Mouse (Mus musculus) cerebellum, postnatal 25 days (tissue): ENCODE measurements at regions not wholly inside any gene's neighbourhood (a gene's known extent, or its start where the extent isn't known, plus 50 kb on each side); places are given as distances from the start of the nearest gene placed in this dataset.
"Not testable (repeated sequence)": the region's sequence is repeated elsewhere in the genome, so short reads cannot be mapped to it uniquely, and the experiment has no call there.

ENCODE experiments used
- DNase-seq, 2 experiments: peaks; one replicate each; pipeline ENCODE4 v3.0.0; 2021; ENCODE audit warnings: mixed read lengths in 2 of 2

DNA sequence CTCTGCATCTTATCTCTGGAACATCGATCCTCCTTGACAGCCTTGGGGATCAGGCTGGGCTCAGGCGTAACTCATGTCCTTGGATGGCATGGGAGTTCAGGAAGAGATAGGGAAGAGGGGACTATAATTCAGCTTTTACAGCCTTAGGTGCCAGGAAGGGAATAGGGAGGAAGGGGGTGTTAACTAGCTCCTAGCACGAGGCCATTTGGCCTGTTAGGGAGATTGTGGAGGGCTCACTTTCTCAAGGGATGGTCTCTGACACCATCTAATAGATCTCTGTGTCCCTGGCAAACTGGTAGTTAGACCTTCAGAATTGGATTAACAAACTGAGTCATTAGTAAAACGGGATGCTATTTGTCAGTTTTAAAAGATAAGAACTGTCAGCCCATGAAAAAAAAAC is 292.1 kb upstream of the Pkdcc start:
- not testable (repeated sequence) for DNase-seq

DNA sequence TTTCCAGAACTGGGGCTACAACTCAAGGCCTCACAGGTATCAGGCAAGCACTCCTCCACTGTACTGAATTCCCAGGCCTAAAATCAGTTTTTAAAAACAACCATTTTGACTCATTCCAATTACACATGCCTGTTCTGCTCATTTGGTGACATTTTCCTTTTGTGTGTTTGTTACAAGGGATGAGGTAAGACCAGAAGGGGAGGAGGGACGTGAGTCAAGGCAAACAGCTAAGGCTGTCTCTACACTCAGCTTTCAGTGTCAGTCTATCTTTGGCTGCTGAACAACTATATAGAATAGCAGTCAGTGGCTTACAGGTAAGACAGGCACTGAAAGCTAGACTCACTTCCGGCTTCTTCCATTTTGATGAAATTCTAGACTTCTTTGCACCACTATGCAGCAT is 289.3 kb upstream of the Pkdcc start:
- DNase-seq, result no peak

DNA sequence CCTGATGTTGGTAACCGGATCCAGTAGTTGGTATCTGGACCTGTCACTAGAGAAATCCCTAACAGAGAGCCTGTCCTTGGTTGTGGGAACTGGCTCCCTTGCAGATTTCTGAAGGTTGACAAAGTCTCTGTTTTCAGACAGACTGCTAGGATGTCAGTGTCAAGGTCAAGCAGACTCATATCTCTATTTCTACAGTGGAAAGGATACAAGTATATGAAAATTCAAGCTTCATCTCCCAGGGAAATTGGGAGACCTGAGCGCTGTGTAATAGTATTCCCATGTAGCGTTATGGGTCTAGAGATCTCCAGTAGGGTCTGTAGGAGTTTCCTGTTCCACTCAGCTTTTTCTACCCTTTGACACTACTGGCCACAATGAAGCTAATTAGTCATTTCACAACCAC is 287.4 kb upstream of the Pkdcc start:
- no peak for DNase-seq

DNA sequence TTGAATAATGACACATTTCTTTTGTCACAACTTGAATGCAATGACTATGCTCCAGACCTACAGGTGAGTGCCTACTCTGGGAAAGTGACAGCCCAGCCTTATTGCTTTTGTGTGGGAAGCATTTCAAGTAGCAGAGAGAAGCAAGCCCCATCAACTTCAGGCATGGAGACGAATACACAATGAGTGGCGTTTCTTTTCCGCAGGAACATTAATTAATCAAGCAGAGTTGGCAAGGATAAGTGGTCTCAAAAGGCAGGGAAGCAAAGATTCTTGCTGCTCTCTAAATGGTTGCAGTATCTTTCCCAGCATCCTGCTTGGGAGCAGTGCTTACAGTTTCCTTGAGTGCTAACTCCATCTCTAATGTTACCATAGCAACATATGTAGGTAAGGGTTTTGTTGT is 285.6 kb upstream of the Pkdcc start:
- DNase-seq, result no peak

DNA sequence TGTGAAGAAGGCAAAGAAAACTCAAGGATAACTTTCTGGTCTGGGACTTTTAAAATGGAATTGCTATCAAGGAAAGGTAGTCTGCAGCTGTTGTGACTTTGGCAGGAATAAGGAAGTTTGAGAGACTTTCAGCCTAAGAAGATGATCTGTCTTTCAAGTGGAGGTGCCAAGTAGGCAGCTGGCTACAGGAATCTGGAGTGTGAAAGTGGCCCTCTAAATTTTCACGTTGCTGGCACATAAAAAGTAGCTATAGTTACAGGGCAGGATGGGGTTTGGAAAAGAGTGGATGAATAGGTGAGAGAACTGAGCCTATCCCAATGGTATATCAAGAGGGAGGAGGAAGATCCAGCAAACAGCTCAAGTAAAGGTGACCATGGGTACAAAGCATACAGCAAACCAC is 284.4 kb upstream of the Pkdcc start:
- DNase-seq, result no peak

DNA sequence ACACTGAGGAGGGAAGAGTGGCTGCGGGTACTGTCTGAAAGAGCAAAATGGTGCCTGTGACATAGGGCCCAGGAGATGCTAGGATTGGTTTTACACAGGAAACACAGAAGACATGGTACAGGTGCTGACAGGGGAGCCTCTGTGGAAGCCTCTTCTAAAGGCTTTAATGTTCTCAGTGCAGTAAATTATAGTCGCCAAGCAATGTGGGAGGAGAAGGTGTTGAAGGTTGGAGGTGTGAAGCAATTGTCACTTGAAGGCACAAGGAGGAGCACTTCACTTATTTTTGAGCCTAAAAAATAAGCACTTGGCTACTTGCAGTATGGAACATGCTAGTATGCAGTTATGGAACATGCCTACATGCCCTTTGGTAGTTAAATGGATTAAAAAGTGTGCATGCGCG is 283.6 kb upstream of the Pkdcc start:
- no peak for DNase-seq

DNA sequence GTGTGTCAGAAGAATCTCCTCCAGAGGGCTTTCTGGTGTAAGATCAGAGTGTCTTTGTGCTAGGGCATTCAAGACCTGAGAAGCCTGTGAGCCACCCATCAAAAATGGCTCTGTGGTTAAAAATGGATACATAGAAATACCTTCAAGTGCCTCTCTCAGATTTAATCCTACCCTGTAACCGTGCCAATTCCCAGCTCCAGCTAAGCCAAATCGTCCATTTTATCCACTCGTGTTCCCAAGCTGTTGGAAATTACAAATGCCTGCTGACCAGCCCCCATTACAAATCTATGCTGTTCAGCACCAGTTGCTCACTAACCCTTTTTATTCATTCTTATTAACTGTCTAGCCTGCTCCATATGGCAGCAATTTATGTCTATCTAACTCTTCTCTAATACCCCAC is 278.3 kb upstream of the Pkdcc start:
- no peak for DNase-seq

DNA sequence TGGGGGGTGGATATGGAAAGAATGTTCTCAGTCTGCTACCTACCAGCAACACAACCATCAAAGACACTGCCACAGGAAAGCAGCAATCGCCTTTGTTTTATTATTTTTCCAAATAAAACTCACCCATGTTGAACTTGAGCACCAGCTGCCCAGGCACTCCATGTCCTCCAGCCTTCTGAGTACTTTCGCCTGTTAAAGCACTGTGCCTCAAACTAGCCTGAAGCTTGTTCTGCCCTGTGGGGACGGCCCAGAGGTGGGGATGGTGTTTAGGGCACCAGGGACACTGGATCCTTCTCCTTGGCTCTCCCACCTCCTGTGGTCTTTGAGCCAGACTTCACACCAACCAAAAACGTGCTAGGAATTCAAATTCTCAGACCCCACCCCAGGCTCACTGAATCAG is 269.0 kb upstream of the Pkdcc start:
- DNase-seq, result no peak

DNA sequence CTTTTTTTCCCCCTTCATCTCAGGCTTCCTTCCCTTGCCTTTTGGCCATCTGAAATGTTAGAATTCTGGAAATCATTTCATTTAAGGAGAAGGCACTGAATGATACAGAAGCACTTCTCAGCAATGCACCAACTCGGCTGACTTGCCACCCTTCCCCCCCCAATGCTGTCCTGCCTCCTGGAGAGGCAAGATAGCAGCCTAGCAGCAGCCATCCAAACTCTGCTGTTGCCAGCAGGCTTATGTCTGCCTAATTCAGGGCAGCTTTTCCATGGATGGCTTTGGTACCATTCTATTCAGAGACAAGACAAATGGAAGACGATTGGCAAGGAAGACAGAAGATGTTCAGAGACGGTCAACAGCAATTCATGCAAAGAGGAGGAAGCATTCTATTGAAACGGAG is 265.3 kb upstream of the Pkdcc start:
- no peak for DNase-seq

DNA sequence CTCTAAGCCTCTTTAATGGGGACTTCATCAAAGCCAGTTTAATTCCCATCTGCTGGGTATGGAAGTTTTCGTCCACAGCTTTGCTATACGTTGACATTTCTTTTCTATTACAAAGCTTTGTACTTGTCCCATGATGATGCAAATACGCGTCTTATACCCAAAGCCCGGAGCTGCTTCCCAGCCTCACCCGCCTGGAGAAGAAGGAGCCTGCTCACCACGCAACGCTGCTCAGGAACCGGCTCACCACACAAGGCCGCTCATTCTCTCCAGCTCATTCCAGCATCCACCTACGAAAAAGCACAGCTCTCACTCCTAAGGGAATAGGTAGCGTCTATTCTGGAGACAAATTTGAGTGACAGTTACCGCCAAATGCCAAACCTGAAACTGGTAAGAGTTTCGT is 264.8 kb upstream of the Pkdcc start:
- DNase-seq, result no peak

DNA sequence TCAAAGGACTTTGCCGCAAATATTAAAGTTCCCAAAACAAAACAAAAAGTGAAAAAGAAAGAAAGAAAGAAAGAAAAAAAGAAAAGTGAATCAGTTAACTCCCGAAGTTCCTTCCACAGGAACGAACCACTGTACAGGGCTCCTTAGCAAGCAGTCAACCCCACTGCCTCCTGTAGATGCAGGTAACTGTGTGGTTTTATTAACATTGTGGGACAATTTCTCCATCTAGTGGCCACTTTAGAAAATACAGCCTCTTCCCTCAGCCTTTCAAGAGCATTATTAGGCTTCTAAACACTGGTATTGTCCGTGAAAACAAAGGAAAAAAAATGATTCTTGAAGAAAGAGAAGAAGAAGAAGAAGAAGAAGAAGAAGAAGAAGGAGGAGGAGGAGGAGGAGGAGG is 257.7 kb upstream of the Pkdcc start:
- peak in 1 of 2 experiments; percentile 35 for DNase-seq

DNA sequence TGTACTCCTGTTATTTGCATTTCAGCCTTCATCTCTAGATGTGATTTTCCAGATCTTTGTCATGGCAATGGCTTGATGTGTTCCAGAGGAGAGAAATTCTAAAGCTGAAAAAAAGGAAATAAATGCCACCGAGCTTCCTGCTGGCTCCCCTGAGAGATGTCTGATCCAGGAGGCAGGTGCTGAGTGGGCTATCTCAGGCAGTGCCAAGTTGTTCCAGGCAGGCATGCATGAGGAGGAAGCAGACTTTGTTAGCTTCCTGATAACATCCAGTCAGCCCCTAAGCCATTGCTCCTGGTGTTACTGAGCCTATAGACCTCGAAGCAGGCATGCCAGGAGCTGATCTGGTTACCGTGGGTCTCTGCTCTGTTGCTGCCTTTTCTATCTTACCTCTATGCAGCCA is 251.7 kb upstream of the Pkdcc start:
- DNase-seq, result no peak

DNA sequence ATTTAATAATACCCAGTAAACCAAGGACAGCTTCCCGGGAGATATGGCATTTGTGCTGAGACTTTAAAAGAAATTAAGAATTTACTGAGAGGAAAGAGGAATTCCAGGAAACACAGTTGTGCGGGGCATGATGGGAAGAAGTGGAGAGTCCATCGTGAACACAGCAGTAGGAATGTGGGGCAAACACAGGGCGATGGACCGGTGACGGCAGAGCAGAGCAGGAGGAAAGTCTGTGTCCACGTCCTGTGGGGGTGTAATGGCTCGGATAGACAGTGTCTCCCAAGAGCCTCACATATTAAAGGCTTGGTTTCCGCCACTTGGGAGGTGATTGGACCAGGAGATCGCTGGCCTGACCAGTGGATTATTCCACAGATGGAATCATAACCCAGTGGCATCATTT is 215.4 kb upstream of the Pkdcc start:
- DNase-seq, result no peak

DNA sequence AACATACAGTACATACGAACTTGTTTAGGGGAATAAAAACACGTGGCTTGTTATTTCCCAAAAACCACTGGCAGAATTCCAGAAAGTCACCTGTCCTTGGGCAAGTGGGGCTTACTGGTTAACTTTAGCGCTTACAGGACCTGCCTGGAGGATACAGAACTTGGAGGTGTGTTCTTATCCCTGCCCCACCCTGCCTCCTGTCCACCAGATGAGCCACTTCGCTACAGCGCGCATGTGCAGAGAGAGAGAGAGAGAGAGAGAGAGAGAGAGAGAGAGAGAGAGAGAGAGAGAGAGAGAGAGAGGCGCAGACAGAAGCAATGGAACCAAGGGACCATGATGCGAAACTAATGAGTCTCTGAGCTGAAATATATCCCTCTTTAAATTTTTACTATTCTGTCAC is 214.7 kb upstream of the Pkdcc start:
- no peak for DNase-seq

DNA sequence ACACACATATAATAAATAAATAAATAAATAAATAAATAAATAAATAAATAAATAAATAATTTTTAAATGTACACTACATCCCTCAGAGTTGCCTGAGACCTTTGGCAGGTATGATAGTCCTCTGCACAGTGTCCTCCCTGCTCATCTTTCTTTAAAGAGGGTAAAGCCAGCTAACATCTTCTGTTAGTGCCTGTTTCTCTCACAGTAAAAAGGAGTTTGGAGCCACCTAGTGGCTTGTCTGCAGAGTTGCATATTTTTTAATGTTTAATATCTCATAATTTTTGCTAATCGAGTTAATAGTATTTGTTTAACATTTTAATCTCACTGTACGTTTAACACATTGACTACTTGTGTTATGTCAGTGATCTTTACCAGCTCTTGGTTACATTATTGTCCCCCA is 213.5 kb upstream of the Pkdcc start:
- DNase-seq, result peak in 1 of 2 experiments; percentile 25

DNA sequence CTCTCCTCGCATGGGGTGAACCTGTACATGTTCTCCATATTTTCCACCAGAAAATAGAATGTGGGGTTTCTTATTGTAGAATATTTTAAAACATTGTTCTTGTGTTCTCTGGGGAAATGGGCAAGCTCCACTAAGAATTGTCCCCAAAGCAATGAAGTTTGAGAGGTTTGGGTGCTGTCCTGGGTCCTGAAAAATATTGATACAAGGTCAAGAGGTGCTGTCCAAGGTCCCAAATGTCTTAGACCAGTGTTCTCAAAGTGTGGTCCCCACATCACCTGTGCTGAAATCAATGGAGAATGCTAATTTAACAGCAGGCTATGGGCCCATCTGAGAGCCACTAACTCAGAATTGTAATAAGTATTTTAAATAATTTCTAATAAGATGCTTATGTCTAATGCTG is 204.2 kb upstream of the Pkdcc start:
- no peak for DNase-seq

DNA sequence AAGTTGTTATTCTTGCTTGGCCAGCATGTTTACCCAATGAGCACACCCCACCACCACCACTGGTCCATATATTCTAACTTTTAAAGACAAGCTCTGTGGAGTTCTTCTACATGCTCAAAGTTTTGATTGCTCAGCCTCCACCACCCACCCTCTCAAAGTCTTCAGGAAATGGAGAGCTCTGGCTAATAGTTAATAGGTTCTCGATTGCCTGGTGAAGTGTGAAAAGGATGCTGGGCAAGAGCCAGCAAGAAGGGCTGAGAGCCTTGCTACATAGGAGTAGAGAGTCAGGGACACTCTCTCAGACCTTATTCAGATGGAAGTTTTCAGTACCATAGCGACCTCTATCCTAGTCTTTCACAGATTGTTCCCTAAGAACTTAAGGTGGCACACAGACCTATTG is 199.4 kb upstream of the Pkdcc start:
- DNase-seq, result no peak

DNA sequence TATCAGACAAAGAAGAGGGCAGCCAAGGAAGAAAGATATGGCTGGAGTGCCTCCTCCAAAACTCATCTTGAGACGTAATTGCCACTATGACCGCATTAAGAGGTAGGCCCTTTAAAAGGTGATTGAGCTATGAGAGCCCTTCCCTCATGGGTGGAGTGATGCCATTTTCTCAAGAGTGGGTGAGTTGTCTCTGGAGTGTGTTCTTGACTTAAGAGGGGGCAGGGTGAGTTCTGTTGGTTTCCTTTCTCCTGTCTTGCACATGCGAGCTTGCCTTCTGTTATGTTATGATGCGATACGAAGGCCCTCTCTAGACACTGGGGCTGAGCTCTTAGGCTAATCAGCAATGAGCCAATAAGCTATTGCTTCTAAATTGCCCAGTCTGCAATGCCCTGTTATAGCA is 198.2 kb upstream of the Pkdcc start:
- DNase-seq, result no peak

DNA sequence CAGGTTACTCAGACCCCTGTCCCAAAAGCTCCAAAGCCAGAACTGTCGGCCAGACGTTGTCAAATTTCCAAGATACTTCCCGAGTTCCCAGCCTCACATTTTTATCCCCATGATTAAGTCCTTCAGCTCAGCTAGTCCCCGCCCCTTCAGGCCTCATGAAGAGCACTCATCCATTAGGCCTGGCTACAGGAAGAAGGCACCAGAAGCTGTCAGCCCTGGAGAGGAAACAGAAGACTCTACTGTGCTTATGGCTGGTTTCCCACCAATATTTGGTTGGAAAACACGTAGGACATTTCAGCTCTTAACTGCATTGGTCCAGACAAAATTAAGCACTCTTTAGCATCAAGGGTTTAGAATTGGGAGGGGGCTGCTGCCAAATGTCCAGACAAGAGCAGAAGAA is 195.8 kb upstream of the Pkdcc start:
- no peak for DNase-seq

DNA sequence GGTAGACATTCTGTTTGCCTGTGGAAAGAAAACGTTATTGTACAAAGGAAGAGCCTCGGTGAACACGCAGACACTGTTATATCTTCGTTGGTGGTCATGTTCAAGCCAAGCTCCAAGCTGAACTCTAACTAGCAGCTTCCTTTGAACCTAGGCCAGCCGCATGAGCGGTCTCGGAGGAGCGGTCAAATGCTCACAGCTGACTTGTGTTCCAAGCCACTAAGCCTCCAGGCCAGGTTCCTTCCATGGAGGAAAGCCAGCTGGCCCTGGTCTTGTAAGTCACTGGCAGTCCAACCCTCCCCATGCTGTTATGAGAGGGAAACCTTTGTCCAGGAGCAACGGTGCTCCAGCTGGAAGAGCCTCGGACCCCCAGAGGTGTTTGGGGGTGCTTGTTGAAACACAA is 194.5 kb upstream of the Pkdcc start:
- peak; percentile 78 to 85 for DNase-seq

DNA sequence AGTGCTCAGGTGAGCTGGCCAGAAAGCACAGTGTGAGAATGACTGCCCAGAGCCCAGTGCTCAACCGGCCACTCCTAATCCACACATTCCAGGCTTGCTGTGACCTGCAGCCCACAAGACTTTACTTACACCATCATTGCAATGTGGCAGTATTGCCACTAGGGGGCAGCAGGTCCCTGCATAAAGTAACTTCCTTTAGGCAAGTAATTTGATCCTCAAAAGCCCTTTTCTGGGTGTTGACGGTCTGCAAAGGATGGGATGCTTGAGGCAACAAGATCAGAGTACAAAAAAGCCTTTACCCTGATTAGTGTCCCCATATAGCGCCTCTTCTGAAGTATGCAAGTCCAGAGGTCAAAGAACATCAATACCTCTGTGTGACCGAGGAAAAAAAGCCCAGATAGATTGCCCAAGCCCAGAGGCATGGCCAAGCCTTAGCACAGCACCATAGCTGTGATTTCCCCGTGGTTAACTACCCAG is 189.7 kb upstream of the Pkdcc start:
- DNase-seq, result peak; percentile 75 to 84

DNA sequence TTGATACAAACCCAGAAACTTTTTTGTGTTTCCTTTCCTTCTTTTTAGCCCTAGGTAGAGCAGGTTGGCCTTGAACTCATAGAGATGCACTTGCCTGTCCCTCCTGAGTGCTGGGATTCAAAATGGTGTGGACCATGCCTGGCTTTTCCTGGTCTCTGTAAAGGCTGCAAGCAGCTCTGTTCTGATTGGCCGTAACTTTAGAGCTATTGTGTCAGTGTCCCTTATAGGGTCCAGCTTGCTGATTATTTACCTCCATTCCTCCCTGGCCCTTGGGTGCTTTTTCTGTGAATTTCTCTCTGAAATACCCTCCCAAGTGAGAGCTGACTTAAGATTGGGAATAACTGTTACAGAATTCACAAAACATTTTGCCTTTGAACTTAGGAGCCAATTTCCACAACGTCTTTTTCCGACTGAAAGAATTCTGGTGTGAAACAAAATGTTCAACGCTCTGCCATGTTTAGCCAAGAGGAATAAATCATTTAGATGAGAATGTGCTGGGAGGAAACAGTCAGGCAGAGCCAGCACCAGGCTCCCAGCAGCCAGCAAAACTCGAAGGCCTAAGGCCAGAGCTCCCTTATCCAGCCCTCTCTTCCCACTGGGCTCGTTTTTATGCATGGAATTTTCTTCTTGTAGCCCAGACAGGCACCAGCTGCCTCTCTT is 180.0 kb upstream of the Pkdcc start:
- no peak for DNase-seq

DNA sequence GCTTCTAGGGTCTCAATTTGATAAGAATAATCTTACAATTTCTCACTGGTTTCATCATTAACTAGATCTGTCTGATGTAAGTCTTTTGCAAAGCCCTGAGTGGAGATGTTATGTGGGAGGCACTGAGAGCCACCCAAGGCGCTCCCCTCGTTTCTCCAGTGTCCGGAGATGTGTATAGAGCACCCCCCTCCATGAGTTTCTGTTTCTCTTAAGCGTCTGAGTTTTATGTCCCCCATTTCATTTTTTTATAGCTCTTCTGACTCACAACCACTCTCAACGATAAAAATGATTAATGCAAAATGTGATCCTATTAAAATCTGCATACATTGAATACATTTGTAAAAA is 179.5 kb upstream of the Pkdcc start:
- no peak for DNase-seq

DNA sequence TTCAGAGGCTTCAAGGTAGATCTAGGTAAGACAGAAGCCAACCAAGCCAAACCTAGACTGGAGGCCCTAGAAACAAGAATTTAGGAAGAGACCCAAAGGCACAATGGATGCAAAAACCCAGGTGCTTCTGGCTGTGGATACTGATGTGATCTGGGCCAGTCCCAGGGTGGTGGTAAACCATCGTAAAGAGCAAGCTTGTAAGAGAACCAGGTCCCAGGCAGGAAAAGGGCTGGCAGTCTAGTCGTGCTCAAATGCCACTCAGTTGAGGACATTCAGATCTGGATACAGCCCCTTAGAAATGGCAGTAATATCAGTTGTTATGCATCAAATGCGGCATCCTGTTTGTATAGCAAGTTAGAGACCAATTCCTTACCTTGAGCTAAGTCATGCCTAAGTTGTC is 175.5 kb upstream of the Pkdcc start:
- no peak for DNase-seq

DNA sequence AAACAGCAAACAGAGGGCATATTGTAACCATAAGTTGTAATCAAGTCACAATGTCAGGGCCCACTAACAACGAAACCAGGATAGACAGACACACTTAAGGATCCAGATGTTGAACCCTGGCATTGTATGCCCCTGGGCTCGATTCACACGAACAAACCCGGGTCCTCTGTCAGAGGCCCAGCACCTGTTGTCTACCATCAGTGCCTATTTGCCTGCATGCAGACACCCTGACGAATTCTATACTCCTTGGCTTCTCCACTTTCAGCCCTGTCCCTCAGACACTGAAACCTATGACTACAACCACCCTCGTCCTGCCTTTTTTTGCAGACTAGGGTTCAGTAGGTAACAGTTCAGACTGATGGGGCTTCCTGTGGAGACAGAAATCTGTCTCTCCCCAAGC is 170.6 kb upstream of the Pkdcc start:
- DNase-seq, result no peak
